Mouse (Mus musculus) adrenal gland, adult 2 months (tissue): ENCODE data around the gene Pcmt1. TPM values are rescaled to one million over a fixed set of nuclear protein-coding genes. Genes with fewer than 3 reads are reported as not detected.

Experiments used
- DNase-seq: peaks from one replicate; pipeline ENCODE4 v3.0.0; 2021
- long read RNA-seq: library from polyadenylated mRNA; stranded (forward); transcript quantifications from one replicate; pipeline ENCODE4 v2.0.0, GENCODE M21; 2021
- polyA plus RNA-seq: library from polyadenylated mRNA; depleted of rRNA; stranded (reverse); fragments of >200 nt; gene quantifications from 2 replicates; pipeline ENCODE4 v1.2.3, GENCODE M21; 2012; rRNA removed
- total RNA-seq, 2 experiments: library from RNA; stranded (reverse); gene quantifications; 2 replicates each; pipeline ENCODE4 v1.2.3; 2021

Pcmt1 gene
- total RNA-seq (10 to 100 TPM; 67.1 to 80.0 TPM), polyA plus RNA-seq (29.2 and 33.3 TPM in 2 replicates)
- long read RNA-seq, transcript Pcmt1-210 (7 exons, 1,132 nt), result minor isoform, 8 of 84 reads
- long read RNA-seq, transcript Pcmt1-202 (8 exons, 2,491 nt), result minor isoform, 26 of 84 reads
- long read RNA-seq, transcript Pcmt1-208 (8 exons, 2,757 nt), result major isoform, 33 of 84 reads
- long read RNA-seq, partial matches to known transcripts, result 4 of 84 reads
- long read RNA-seq, other reads (novel, unspliced or antisense), result 13 of 84 reads

- DNase-seq, result peak; percentile 94
These were observed at the start of gene Pcmt1, which contains the start of gene Lats1 for GRCm38 (mm10) chr10:7680731-7681301. TSS of gene Pcmt1 (minus strand) at chr10:7681136. TSS of gene Lats1 (plus strand) at chr10:7681214.

GRCm38 (mm10) chr10:7727011-7727410, 46.1 kb upstream of the Pcmt1 start:
- no peak for DNase-seq

GRCm38 (mm10) chr10:7726501-7726812, 45.5 kb upstream of the Pcmt1 start:
- no peak for DNase-seq

GRCm38 (mm10) chr10:7725751-7726500, 45.0 kb upstream of the Pcmt1 start, which contains the start of gene Katna1:
TSS of gene Katna1 (plus strand) at chr10:7726000.
- DNase-seq, result peak; percentile 95

GRCm38 (mm10) chr10:7715056-7715455, 34.1 kb upstream of the Pcmt1 start:
- no peak for DNase-seq

- no peak for DNase-seq
These were observed 31.6 kb upstream of the Pcmt1 start for GRCm38 (mm10) chr10:7712506-7712905.

GRCm38 (mm10) chr10:7710121-7710520, 29.2 kb upstream of the Pcmt1 start:
- no peak for DNase-seq

- no peak for DNase-seq
These were observed 21.6 kb upstream of the Pcmt1 start for GRCm38 (mm10) chr10:7702586-7702985.

- DNase-seq, result no peak
These were observed 19.2 kb upstream of the Pcmt1 start for GRCm38 (mm10) chr10:7700120-7700519.

GRCm38 (mm10) chr10:7695286-7695685, 14.3 kb upstream of the Pcmt1 start:
- no peak for DNase-seq

GRCm38 (mm10) chr10:7686902-7687301, 6.0 kb upstream of the Pcmt1 start:
- DNase-seq, result no peak

- no peak for DNase-seq
These were observed 1.3 kb upstream of the Pcmt1 start for GRCm38 (mm10) chr10:7682249-7682648.

GRCm38 (mm10) chr10:7681343-7682025, 548 bp upstream of the Pcmt1 start:
- DNase-seq, result peak; percentile 87

- no peak for DNase-seq
These were observed 7.3 kb downstream of the Pcmt1 start for GRCm38 (mm10) chr10:7673673-7674072.

GRCm38 (mm10) chr10:7667342-7667802, 13.6 kb downstream of the Pcmt1 start, which contains the start of gene Nup43:
TSS of gene Nup43 (plus strand) at chr10:7667503.
- DNase-seq, result peak; percentile 93

- no peak for DNase-seq
These were observed 16.0 kb downstream of the Pcmt1 start for GRCm38 (mm10) chr10:7664889-7665288.

- no peak for DNase-seq
These were observed 16.9 kb downstream of the Pcmt1 start for GRCm38 (mm10) chr10:7664027-7664526.

- DNase-seq, result peak; percentile 96
These were observed 17.5 kb downstream of the Pcmt1 start for GRCm38 (mm10) chr10:7663159-7664026.

- DNase-seq, result no peak
These were observed 18.3 kb downstream of the Pcmt1 start for GRCm38 (mm10) chr10:7662471-7663141.

- DNase-seq, result no peak
These were observed 29.9 kb downstream of the Pcmt1 start for GRCm38 (mm10) chr10:7651057-7651456.

GRCm38 (mm10) chr10:7649059-7649458, 31.9 kb downstream of the Pcmt1 start:
- DNase-seq, result no peak
